Mouse (Mus musculus) thymus, postnatal 0 days (tissue): ENCODE data around the gene Gtpbp4. TPM values are rescaled to one million over a fixed set of nuclear protein-coding genes. Genes with fewer than 3 reads are reported as not detected.
"Not testable (repeated sequence)": the region's sequence is repeated elsewhere in the genome, so short reads cannot be mapped to it uniquely, and the experiment has no call there.

Experiments
- DNase-seq: peaks from one replicate; pipeline ENCODE4 v3.0.0-alpha.2; 2015; ENCODE audit warnings: low spot score
- microRNA-seq: library from miRNA; unstranded; fragments of <30 nt; microRNA quantifications from one replicate; pipeline ENCODE4, GENCODE M21; 2016; ENCODE audit warnings: borderline number of aligned reads
- polyA plus RNA-seq: library from polyadenylated mRNA; unstranded; fragments of >200 nt; fragmentation: Nextera tagmentation; extraction: Ambion mirVana; gene quantifications from 2 replicates; pipeline ENCODE4 v1.2.1, GENCODE M21; 2015

The Gtpbp4 gene
- polyA plus RNA-seq, 1 experiment from 2014 or later = 93.2 TPM

GRCm38 (mm10) chr13:8972972-8973371, 22.9 kb downstream of the Gtpbp4 start:
- DNase-seq = no peak

DNA sequence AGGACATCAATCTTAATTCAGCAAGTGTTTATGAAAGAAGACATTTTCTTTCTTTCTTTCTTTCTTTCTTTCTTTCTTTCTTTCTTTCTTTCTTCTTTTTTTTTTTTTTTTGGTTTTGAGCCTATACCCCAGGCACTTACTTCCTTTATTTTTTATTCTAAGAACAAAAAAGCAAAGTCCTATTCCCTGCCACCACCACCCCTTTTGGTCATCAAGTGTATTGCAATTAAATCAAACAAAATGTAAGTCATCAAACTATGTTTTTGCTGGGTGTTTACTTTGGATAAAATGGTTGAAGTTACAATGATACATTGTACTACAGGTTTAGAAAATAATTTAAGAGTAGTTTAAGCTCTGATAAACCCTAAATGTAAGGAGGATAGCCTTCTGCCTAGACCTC, 23.5 kb downstream of the Gtpbp4 start:
- no peak for DNase-seq

DNA sequence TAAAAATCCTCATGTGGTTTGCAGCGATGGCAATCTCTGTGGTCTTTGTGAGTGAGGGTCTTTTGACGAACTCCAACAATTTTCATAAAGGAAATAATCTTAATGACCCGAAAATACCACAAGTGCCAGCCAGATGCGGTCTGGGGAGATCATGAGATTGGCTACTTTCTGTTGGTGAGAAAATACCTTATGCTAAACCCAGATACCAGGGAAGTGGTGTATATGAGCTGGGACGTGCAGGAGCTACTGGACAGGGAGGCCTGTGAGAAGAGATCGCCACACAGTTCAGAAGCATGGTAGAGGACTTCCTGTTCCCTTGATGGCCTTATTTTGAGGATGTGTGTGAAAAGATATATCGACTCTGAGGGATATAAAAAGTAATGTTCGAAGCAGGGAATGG, 28.1 kb downstream of the Gtpbp4 start:
- no peak for DNase-seq

GRCm38 (mm10) chr13:8965224-8965623, 30.7 kb downstream of the Gtpbp4 start:
- DNase-seq = no peak

DNA sequence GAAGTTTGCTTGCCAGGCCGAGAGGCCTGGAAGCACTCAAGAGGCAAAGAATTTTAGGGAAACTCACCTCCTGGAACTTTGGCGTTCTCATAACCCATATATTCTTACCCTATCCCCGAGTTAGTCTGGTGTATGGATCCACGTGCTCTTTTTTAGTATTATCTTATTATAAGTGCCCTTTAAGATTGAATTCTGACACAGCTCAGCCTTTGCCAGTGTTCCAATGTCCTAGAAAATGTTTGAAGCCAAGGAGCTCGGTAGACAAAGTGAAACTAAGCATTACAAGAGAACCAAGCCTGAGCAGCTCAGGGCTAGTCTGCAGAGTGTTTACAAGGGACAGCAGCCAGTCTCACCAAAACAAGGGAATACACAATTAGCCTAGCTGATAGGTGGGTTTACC, 33.6 kb downstream of the Gtpbp4 start:
- not testable (repeated sequence) for DNase-seq

DNA sequence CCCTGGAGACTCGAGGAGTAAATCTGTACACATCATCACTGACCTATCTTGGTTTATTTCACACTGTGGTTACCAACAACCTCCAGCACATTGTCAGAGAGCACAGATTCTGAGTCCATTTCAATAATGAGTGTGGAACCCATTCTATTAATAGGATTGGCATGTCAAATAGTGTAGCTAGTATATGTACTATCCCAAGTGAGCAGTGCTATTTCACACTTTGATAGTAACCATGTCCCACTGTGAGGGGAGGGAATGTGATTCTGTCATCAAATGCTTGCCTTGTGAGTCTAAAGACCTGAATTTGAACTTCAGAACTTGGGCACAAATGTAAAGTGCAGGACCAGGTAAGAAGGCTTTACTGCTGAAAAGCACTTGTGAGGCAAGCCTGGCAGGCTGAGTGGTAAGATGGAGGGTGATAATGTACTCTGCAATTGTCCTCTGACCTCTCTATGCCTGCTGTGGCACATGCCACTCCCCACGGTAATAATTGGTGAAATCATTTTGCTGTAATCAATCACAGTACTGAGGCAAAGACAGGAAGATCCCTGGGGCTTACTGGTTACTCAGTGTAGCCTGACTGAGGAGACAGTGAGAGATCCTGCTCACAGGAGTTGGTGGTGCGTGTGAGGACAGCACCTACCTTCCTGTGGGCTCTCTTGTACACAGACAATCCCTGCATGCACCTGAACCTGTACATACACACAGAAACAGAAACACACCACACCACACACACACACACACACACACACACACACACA, 34.6 kb downstream of the Gtpbp4 start:
- not testable (repeated sequence) for DNase-seq

DNA sequence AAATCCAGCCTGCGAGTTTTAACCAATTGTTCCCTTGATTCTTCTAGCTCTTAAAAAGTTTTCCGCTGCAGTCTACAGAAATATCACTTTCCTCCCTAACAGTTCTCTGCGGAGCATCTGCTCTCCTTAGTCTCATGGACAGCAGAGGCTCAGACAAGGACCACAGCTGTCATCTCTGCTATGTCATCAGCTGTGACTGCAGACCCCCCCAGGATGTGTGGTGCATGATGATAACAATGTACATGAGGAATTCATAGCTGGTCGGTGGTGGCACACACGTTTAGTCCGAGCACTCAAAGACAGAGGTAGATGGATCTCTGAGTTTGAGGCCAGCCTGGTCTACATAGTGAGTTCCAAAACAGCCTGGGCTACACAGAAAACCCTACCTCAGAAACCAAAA, 36.3 kb downstream of the Gtpbp4 start:
- DNase-seq = not testable (repeated sequence)

- not testable (repeated sequence) for DNase-seq
Measured at GRCm38 (mm10) chr13:8959058-8959457, 36.8 kb downstream of the Gtpbp4 start.

DNA sequence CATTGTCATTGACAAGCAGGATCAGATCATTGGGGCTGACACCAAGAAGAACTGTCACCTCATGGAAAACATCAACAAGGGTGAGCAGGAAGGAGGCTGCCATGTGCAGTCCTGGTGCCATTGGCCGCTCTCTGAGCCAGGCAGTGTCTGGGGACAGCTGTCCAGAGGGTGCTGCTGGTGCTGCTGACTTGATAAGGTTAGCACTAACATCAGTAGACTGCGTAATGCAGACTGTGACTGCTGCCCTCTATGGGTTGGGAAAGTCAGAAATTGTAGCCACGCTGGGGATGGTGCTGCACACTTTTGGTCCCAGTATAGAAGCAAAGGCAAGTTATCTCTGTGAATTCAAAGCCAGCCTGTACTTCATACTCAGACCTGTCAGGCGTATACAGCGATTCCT, 39.0 kb downstream of the Gtpbp4 start:
- DNase-seq = not testable (repeated sequence)

- DNase-seq = not testable (repeated sequence)
Measured at GRCm38 (mm10) chr13:8955127-8955526, 40.8 kb downstream of the Gtpbp4 start.

DNA sequence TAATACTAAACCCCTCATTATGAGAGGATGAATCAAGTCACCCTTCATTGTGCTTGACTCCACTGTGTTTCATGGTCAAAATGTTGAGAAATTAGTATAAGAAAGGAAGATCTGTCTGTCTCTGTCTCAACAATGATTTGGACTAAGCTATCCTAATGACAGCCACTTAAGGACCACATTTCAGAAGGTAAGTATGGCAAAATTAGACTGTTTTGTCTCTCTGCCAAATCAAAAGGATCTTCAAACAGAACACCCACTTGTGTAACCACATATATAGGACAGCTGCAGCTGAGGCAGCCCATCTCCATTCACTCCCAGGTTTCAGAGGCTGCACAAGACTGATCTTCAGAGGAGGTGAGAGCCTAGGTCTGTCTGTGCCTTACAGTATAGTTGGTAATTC, 43.3 kb downstream of the Gtpbp4 start, which contains the start of gene Idi2:
Gene Idi2, plus strand, starts transcription at position 301 of the 400 bp plus-strand sequence.
- not testable (repeated sequence) for DNase-seq

DNA sequence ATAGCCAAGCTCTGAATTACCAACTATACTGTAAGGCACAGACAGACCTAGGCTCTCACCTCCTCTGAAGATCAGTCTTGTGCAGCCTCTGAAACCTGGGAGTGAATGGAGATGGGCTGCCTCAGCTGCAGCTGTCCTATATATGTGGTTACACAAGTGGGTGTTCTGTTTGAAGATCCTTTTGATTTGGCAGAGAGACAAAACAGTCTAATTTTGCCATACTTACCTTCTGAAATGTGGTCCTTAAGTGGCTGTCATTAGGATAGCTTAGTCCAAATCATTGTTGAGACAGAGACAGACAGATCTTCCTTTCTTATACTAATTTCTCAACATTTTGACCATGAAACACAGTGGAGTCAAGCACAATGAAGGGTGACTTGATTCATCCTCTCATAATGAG, 47.8 kb downstream of the Gtpbp4 start, which contains the start of gene Gm9745:
Gene Gm9745, minus strand, starts transcription at position 101 of the 400 bp plus-strand sequence.
- DNase-seq = not testable (repeated sequence)

DNA sequence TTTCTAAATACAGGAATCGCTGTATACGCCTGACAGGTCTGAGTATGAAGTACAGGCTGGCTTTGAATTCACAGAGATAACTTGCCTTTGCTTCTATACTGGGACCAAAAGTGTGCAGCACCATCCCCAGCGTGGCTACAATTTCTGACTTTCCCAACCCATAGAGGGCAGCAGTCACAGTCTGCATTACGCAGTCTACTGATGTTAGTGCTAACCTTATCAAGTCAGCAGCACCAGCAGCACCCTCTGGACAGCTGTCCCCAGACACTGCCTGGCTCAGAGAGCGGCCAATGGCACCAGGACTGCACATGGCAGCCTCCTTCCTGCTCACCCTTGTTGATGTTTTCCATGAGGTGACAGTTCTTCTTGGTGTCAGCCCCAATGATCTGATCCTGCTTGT, 52.1 kb downstream of the Gtpbp4 start:
- DNase-seq = not testable (repeated sequence)

DNA sequence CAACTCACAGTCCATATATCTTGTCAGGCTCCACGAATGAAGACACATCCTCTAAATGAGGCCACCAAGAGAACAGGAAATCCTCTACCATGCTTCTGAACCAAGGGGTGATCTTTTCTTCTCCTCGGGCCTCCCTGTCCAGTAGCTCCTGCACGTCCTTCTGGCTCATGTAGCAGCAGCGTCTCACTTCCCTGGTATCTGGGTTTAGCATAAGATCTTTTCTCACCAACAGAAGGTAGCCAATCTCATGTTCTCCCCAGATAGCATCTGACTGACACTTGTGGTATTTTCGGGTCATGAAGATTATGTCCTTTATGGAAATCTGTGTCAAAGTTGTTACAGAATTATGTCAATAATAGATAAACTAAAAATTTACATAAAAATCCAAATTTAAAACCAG, 54.2 kb downstream of the Gtpbp4 start:
- not testable (repeated sequence) for DNase-seq

GRCm38 (mm10) chr13:8941110-8941509, 54.8 kb downstream of the Gtpbp4 start:
- DNase-seq = not testable (repeated sequence)

DNA sequence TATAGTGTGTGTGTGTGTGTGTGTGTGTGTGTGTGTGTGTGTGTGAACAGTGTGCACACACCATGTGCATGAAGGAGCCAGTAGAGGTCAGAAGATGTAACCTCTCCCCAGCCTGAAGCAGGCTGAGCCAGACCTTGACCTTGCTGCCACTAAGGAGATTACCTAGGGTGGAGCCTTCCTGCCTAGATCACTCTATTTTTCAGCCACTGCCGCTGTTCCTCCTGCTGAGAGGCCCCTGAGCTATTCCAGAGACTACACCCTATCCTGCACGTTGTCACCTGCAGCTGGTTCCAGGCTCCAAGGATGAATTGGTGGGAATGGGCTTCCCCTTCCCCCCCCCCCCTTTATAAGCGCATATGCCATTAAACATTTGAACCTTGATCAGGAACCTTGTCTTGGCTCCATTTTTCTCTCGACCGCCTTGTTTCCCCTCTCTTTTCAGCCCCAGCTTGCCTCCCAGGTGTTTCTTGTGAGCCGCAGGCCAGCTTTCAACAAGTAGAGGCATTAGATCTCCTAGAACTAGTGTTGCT, 58.2 kb downstream of the Gtpbp4 start:
- not testable (repeated sequence) for DNase-seq

DNA sequence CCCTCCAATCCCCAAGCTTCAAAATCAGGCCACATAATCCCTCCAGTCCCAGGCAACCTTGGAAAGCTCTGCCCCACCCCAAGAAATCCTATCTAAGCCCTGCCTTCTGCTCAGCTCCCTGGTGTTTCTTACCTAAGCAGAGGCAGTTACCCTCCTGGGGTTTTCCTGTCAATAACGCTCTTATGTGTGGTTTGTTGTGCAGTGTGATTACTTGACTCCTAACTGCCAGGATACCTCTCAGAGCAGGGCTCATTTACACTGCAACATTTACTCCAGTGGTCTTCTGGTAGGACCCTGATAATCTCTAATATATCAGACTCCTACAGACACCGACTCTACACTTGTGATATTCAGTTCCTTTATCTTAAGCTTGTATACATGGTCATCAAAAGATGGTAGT, 62.4 kb downstream of the Gtpbp4 start:
- no peak for DNase-seq

Small RNAs within 50 kb of the gene (microRNA-seq; reads per million reads assigned to microRNA genes)
- gene Gm22750 = not detected

Other genes with a start within 250 kb of the Gtpbp4 start
- 26.4 and 28.3 TPM in 2 replicates for gene Wdr37, start 124.2 kb downstream of the Gtpbp4 start, polyA plus RNA-seq
- gene Idi1, start 110.6 kb downstream of the Gtpbp4 start, polyA plus RNA-seq = 68.6 and 84.7 TPM in 2 replicates
- gene Gm9745, start 47.9 kb downstream of the Gtpbp4 start, polyA plus RNA-seq = 0.46 TPM in 1 of 2 replicates, not detected in the other
- gene Idi2, start 43.2 kb downstream of the Gtpbp4 start, polyA plus RNA-seq = 0.73 and 0.88 TPM in 2 replicates
- 31.1 and 33.2 TPM in 2 replicates for gene Larp4b, start 97.8 kb upstream of the Gtpbp4 start, polyA plus RNA-seq